Mouse (Mus musculus) ES-E14 (cell line): ENCODE measurements at regions not wholly inside any gene's neighbourhood (a gene's known extent, or its start where the extent isn't known, plus 50 kb on each side); places are given as distances from the start of the nearest gene placed in this dataset.
"Not testable (repeated sequence)": the region's sequence is repeated elsewhere in the genome, so short reads cannot be mapped to it uniquely, and the experiment has no call there.

ENCODE experiments used
- CHD2 ChIP-seq: IDR thresholded peaks from 2 replicates; pipeline ENCODE4 v1.6.1; 2014; ENCODE audit warnings: mild to moderate bottlenecking, low read depth, low read length, inconsistent platforms
- HCFC1 ChIP-seq: IDR thresholded peaks from 2 replicates; pipeline ENCODE4 v1.6.1; 2012; ENCODE audit warnings: low read length, inconsistent platforms, borderline replicate concordance; ENCODE audit not compliant: insufficient read depth
- ZC3H11A ChIP-seq: IDR thresholded peaks from 2 replicates; pipeline ENCODE4 v1.6.1; 2012; ENCODE audit warnings: low read depth, mild to moderate bottlenecking, inconsistent platforms, low read length, borderline replicate concordance
- ZNF384 ChIP-seq: IDR thresholded peaks from 2 replicates; pipeline ENCODE4 v1.6.1; 2012; ENCODE audit warnings: low read depth, low read length, inconsistent platforms

- not testable (repeated sequence) for TF ChIP-seq ZC3H11A, HCFC1, CHD2, ZNF384
Observed at GRCm38 (mm10) chr5:22425706-22426417, 81.4 kb upstream of the Reln start.
